Comparison of ENCODE assay signal across 13 mouse cellular contexts in genomic region chr10:96523967-96524801, GRCm38 (mm10).
DNase-seq lines count a peak whose midpoint lies in the region; ATAC-seq lines count a peak whose summit lies in the region.
"Had no signal": no experiment of that assay in that cellular context is flagged by ENCODE, and none has a peak within 500 bp of the region (broad histone marks: within the 10 kb centered on the region; RNA-seq: fewer than 3 reads in every experiment).

No protein-coding gene starts in this region.

- peak overlapping the region; percentile 41; the same call in 1 of the 2 replicates for H3K4me2 ChIP-seq in heart, embryonic 14.5 days (ENCODE audit: low read length)
- peak overlapping the region; percentile 4; the same call in 1 of the 2 replicates for H3K4me2 ChIP-seq in embryonic facial prominence, embryonic 14.5 days (ENCODE audit: low read depth, low read length)
- peak overlapping the region; percentile 46 for H3K4me2 ChIP-seq in hindbrain, embryonic 14.5 days (replicated peaks)
- peak overlapping the region; percentile 34 for H3K4me2 ChIP-seq in neural tube, embryonic 13.5 days
- H3K4me2 ChIP-seq in kidney, embryonic 15.5 days, result no peak overlapping the region

- no peak overlapping the region for H3K9ac ChIP-seq in heart, embryonic 14.5 days (ENCODE audit: low read length)
- H3K9ac ChIP-seq in embryonic facial prominence, embryonic 14.5 days (ENCODE audit: low read depth, low read length), result no peak overlapping the region
- H3K9ac ChIP-seq in hindbrain, embryonic 14.5 days, result peak overlapping the region; percentile 64
- H3K9ac ChIP-seq in neural tube, embryonic 13.5 days, result no peak overlapping the region
- H3K9ac ChIP-seq in kidney, embryonic 15.5 days, result no peak overlapping the region
- H3K9ac ChIP-seq: liver, embryonic 14.5 days had no signal

- peaks cover 4 to 6% of the 10 kb centered on the region in 2 experiments; a peak in 2 of 4 replicates for H3K4me1 ChIP-seq in heart, embryonic 14.5 days (ENCODE audit: control insufficient read depth in 2 of 2, insufficient read depth in 2 of 2, low read length in 2 of 2)
- H3K4me1 ChIP-seq in embryonic facial prominence, embryonic 14.5 days (ENCODE audit: control insufficient read depth, insufficient read depth, low read length), result peaks cover 9% of the 10 kb centered on the region
- H3K4me1 ChIP-seq in hindbrain, embryonic 14.5 days (replicated peaks; ENCODE audit: control insufficient read depth, insufficient read depth, low read length), result peaks cover 10% of the 10 kb centered on the region; the same call in 1 of the 2 replicates
- H3K4me1 ChIP-seq in neural tube, embryonic 13.5 days (replicated peaks), result peaks cover 9% of the 10 kb centered on the region
- H3K4me1 ChIP-seq in kidney, embryonic 15.5 days, result no peaks in the 10 kb centered on the region

- ATAC-seq in heart, embryonic 14.5 days (ENCODE audit: insufficient number of reproducible peaks, insufficient read depth, low FRiP score, low read depth), result no peak
- ATAC-seq in embryonic facial prominence, embryonic 14.5 days (ENCODE audit: low read depth), result no peak; the same call in 1 of the 2 replicates
- ATAC-seq in hindbrain, embryonic 14.5 days (ENCODE audit: low FRiP score), result peak; percentile 83
- peak; percentile 79 for ATAC-seq in neural tube, embryonic 13.5 days (ENCODE audit: low read depth)
- no peak for ATAC-seq in kidney, embryonic 15.5 days (replicated peaks; ENCODE audit: low FRiP score)

- H3K27me3 ChIP-seq in heart, embryonic 14.5 days (ENCODE audit: control insufficient read depth, insufficient read depth, low read length), result no peaks in the 10 kb centered on the region
- H3K27me3 ChIP-seq in embryonic facial prominence, embryonic 14.5 days (replicated peaks; ENCODE audit: control insufficient read depth, insufficient read depth, low read length), result no peaks in the 10 kb centered on the region
- H3K27me3 ChIP-seq in hindbrain, embryonic 14.5 days (ENCODE audit: control insufficient read depth, insufficient read depth, low read length), result no peaks in the 10 kb centered on the region
- no peaks in the 10 kb centered on the region for H3K27me3 ChIP-seq in neural tube, embryonic 13.5 days
- H3K27me3 ChIP-seq in kidney, embryonic 15.5 days, result no peaks in the 10 kb centered on the region

- H3K36me3 ChIP-seq in heart, embryonic 14.5 days (ENCODE audit: control insufficient read depth, insufficient read depth, low read length), result no peaks in the 10 kb centered on the region
- no peaks in the 10 kb centered on the region for H3K36me3 ChIP-seq in embryonic facial prominence, embryonic 14.5 days (ENCODE audit: control insufficient read depth, insufficient read depth, low read length)
- H3K36me3 ChIP-seq in hindbrain, embryonic 14.5 days (replicated peaks; ENCODE audit: control insufficient read depth, insufficient read depth), result no peaks in the 10 kb centered on the region
- no peaks in the 10 kb centered on the region for H3K36me3 ChIP-seq in neural tube, embryonic 13.5 days
- H3K36me3 ChIP-seq in kidney, embryonic 15.5 days, result no peaks in the 10 kb centered on the region

- no peak for DNase-seq in heart, adult 11 months
- DNase-seq in embryonic facial prominence, embryonic 14.5 days (ENCODE audit: low spot score), result peak; percentile 33
- peak; percentile 66 for DNase-seq in hindbrain, embryonic 14.5 days (ENCODE audit: low spot score)
- no peak for DNase-seq in gastrocnemius, adult 8-10 months (ENCODE audit: low spot score in 2 of 2)
- no peak for DNase-seq in kidney, postnatal 25 days
- DNase-seq: adrenal gland, adult 8-10 months; cerebellum, adult 18-20 months; gastrocnemius, postnatal 25 days had no signal

- 55% methylated on average over 20 of the region's 20 CpGs for WGBS in heart, embryonic 14.5 days
- WGBS in embryonic facial prominence, embryonic 14.5 days, result 48% methylated on average over 20 of the region's 20 CpGs
- WGBS in hindbrain, embryonic 14.5 days, result 19% methylated on average over 20 of the region's 20 CpGs
- WGBS in neural tube, embryonic 13.5 days, result 30% methylated on average over 20 of the region's 20 CpGs
- WGBS in kidney, embryonic 15.5 days, result 38% methylated on average over 20 of the region's 20 CpGs

- peak overlapping the region; percentile 36 to 37; a peak in 1 of 4 replicates for H3K27ac ChIP-seq in heart, embryonic 14.5 days (replicated peaks in 1 of 2; ENCODE audit: control insufficient read depth in 1 of 2, insufficient read depth in 1 of 2, low read depth in 2 of 2, low read length in 2 of 2)
- H3K27ac ChIP-seq in embryonic facial prominence, embryonic 14.5 days (replicated peaks; ENCODE audit: low read depth, low read length), result no peak overlapping the region
- H3K27ac ChIP-seq in hindbrain, embryonic 14.5 days, result peak overlapping the region; percentile 85
- H3K27ac ChIP-seq in neural tube, embryonic 13.5 days (replicated peaks), result peak overlapping the region; percentile 55
- H3K27ac ChIP-seq in kidney, embryonic 15.5 days, result no peak overlapping the region
- H3K27ac ChIP-seq: liver, embryonic 14.5 days had no signal

- H3K4me3 ChIP-seq in heart, embryonic 14.5 days (ENCODE audit: control insufficient read depth in 1 of 2, insufficient read depth in 1 of 2, low read depth in 1 of 2, low read length in 2 of 2), result no peak overlapping the region
- no peak overlapping the region for H3K4me3 ChIP-seq in embryonic facial prominence, embryonic 14.5 days (ENCODE audit: low read depth, low read length)
- H3K4me3 ChIP-seq in hindbrain, embryonic 14.5 days (replicated peaks; ENCODE audit: low read length), result peak overlapping the region; percentile 19
- no peak overlapping the region for H3K4me3 ChIP-seq in neural tube, embryonic 13.5 days
- H3K4me3 ChIP-seq in kidney, embryonic 15.5 days (replicated peaks), result no peak overlapping the region
- H3K4me3 ChIP-seq: erythroblast, embryonic 14.5 days had no signal

- H3K9me3 ChIP-seq in heart, embryonic 14.5 days (ENCODE audit: control insufficient read depth, low read length), result no peaks in the 10 kb centered on the region
- no peaks in the 10 kb centered on the region for H3K9me3 ChIP-seq in embryonic facial prominence, embryonic 14.5 days (ENCODE audit: control insufficient read depth, low read length)
- H3K9me3 ChIP-seq in hindbrain, embryonic 14.5 days (ENCODE audit: control insufficient read depth, low read length), result no peaks in the 10 kb centered on the region
- H3K9me3 ChIP-seq in neural tube, embryonic 13.5 days, result no peaks in the 10 kb centered on the region
- no peaks in the 10 kb centered on the region for H3K9me3 ChIP-seq in kidney, embryonic 15.5 days (replicated peaks)

Comparison
In these comparisons a context has a peak if more than half of its experiments do, and no peak if none do; other contexts are left out.
1. ATAC-seq: peak in hindbrain, embryonic 14.5 days (single experiment) and neural tube, embryonic 13.5 days (single experiment); none in heart, embryonic 14.5 days (single experiment), embryonic facial prominence, embryonic 14.5 days (single experiment) and kidney, embryonic 15.5 days (single experiment).
2. H3K27ac ChIP-seq: peak in heart, embryonic 14.5 days (2 of 2), hindbrain, embryonic 14.5 days (single experiment) and neural tube, embryonic 13.5 days (single experiment); none in embryonic facial prominence, embryonic 14.5 days (single experiment) and kidney, embryonic 15.5 days (single experiment).
3. DNase-seq: peak in embryonic facial prominence, embryonic 14.5 days (single experiment) and hindbrain, embryonic 14.5 days (single experiment); none in heart, adult 11 months (single experiment), gastrocnemius, adult 8-10 months (0 of 2) and kidney, postnatal 25 days (0 of 2).